Mouse (Mus musculus) midbrain, postnatal 0 days (tissue): ENCODE results near the gene Sqstm1. TPM values are rescaled to one million over a fixed set of nuclear protein-coding genes. Genes with fewer than 3 reads are reported as not detected.

ENCODE experiments used
- ATAC-seq: fragments of 200-750 bp; cut with Nextera tagmentation; 2 replicates; pipeline ENCODE4 v1.8.0; 2017; ENCODE audit warnings: moderate number of reproducible peaks, mild to moderate bottlenecking, moderate TSS enrichment, moderate library complexity; ENCODE audit not compliant: low FRiP score
- DNase-seq: peaks from one replicate; pipeline ENCODE4 v3.0.0-alpha.2; 2015; ENCODE audit warnings: low spot score
- H3K27ac ChIP-seq: fragments of 300-500 bp; sonication (generic); 2 replicates; pipeline ENCODE4 v1.5.1; 2014; ENCODE audit warnings: low read depth, mild to moderate bottlenecking, low read length, mixed read lengths
- H3K27me3 ChIP-seq: fragments of 300-500 bp; sonication (generic); 2 replicates; pipeline ENCODE4 v1.6.1; 2014; ENCODE audit warnings: low read length, control low read depth, mixed read lengths; ENCODE audit not compliant: insufficient read depth
- H3K36me3 ChIP-seq: fragments of 300-500 bp; sonication (generic); 2 replicates; pipeline ENCODE4 v1.6.1; 2014; ENCODE audit warnings: low read length, control low read depth, mixed read lengths; ENCODE audit not compliant: insufficient read depth
- H3K4me1 ChIP-seq: fragments of 300-500 bp; sonication (generic); 2 replicates; pipeline ENCODE4 v1.6.1; 2014; ENCODE audit warnings: mild to moderate bottlenecking, control low read depth, antibody characterized with exemption, low read length, mixed read lengths; ENCODE audit not compliant: insufficient read depth
- H3K4me2 ChIP-seq: fragments of 300-500 bp; sonication (generic); 2 replicates; pipeline ENCODE4 v1.6.1; 2014; ENCODE audit warnings: low read depth, mild to moderate bottlenecking, low read length, mixed read lengths; ENCODE audit not compliant: poor library complexity, severe bottlenecking
- H3K4me3 ChIP-seq: fragments of 300-500 bp; sonication (generic); 2 replicates; pipeline ENCODE4 v1.5.1; 2014; ENCODE audit warnings: low read depth, mild to moderate bottlenecking, low read length, moderate library complexity
- H3K9ac ChIP-seq: fragments of 300-500 bp; sonication (generic); replicated peaks from 2 replicates; pipeline ENCODE4 v1.6.1; 2014; ENCODE audit warnings: mild to moderate bottlenecking, low read length, moderate library complexity, mixed read lengths; ENCODE audit not compliant: poor library complexity, severe bottlenecking
- H3K9me3 ChIP-seq: fragments of 300-500 bp; sonication (generic); 2 replicates; pipeline ENCODE4 v1.6.1; 2016; ENCODE audit warnings: low read length, control low read depth
- CTCF ChIP-seq: IDR thresholded peaks from 2 replicates; pipeline ENCODE4 v1.5.1; 2016; ENCODE audit warnings: antibody characterized with exemption, mild to moderate bottlenecking
- WGBS: fragments of 180-500 bp; shearing (Covaris S2); extraction: QIAGEN DNeasy Blood & Tissue Kit; methylation state at CpG from one replicate; pipeline ENCODE4 v1.1.7; 2014; 5-methylcytosine and 5-hydroxymethylcytosine counted together
- polyA plus RNA-seq: library from polyadenylated mRNA; unstranded; fragments of >200 nt; fragmentation: Nextera tagmentation; extraction: Ambion mirVana; gene quantifications from 2 replicates; pipeline ENCODE4 v1.2.1, GENCODE M21; 2015
- total RNA-seq: library from RNA; depleted of rRNA; stranded (reverse); fragments of >200 nt; gene quantifications from 2 replicates; pipeline ENCODE4 v1.2.3, GENCODE M21; 2014

Gene Sqstm1
- total and polyA plus RNA-seq, 2 experiments from 2014 or later: 335 to 455 TPM

DNA sequence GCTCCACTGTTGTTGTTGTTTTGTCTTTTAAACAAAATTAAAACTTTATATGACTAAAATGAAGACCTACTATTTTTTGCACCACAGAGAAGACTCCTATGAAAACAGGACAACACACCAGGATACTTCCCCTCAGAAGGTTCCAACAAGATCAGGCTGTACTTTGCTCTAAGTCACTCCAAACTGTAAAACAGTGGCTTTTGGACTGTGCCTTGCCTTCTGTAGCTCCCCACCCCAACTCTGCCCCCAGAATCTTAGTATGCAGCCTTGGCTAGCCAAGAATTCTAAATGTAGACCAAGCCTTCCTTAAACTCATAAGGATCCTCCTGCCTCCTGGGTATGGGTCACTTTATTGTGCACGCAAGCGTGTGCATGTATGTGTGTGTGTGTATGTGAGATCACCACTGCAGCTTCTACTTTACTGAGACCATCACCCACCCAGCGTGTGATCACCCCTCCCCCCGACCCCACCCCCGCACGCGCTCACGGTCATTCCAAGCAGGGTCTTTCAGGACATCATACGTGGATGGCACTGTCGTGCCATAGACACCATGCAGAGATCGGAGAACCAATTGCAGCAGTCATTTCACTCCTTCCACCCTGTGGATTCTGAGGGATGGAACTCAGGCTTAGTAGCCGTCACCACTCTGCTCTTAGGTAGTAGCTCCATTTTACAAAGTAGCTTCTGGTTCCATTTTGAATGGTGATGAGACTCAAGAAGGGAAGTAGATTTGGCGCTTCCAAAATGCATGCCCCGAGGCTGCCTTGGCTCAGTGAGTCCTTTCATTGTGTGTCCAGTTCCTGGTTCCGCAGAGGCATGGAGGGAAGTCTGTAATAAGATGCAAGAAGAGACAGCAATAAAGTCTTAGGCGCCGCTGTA is 13.4 kb upstream of the Sqstm1 start:
- WGBS: 5% methylated on average over 17 of the region's 17 CpGs
- H3K4me1 ChIP-seq: peaks cover 23% of the 10 kb centered on the region
- no peaks in the 10 kb centered on the region for H3K27me3 ChIP-seq
- TF ChIP-seq CTCF: no peak
- H3K9ac ChIP-seq: peak overlapping the region; percentile 99
- H3K9me3 ChIP-seq: no peaks in the 10 kb centered on the region
- peak; percentile 48 for ATAC-seq
- H3K4me2 ChIP-seq: peak overlapping the region; percentile 95
- peak; percentile 55 for DNase-seq
- H3K36me3 ChIP-seq: 0 out of 2 replicates have a peak, but pooled peaks cover under 1% of the 10 kb centered on the region
- peak overlapping the region; percentile 94 for H3K27ac ChIP-seq
- peak overlapping the region; percentile 84 for H3K4me3 ChIP-seq

DNA sequence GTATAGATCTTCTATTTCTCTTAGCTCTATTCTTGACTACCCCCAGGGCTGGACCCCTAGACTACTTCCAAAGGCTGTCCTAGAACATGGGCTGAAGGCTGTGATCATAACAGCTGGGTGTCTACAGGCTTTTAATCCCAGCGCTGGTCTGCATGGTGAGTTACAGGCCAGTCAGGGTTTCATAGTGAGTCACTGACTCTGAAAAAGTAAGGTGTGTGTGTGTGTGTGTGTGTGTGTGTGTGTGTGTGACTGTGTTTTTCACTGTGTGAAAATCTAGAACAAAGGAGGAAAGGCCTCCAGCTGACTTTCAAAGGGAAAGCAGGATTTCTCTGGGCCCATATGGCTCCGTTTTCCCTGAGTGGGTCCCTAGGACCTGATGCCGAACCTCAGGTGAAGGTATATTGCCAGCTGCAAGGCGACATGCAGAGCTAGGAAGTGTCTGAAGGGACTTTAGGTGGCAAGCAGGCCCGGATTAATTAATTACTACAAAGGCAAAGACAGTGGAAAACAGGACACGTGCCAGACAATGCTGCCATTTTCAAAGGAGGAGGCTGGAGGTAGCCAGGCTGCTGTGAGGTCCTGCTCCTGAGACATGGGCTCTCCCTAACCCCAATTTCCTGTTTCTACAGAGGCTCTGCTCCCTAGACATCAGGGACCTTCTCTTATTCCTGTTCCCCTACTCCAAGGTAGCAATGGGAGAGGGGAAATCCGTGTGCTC is 12.1 kb upstream of the Sqstm1 start:
- no peaks in the 10 kb centered on the region for H3K9me3 ChIP-seq
- H3K4me2 ChIP-seq: peak overlapping the region; percentile 95
- ATAC-seq (no peak), DNase-seq (no peak)
- no peaks in the 10 kb centered on the region for H3K27me3 ChIP-seq
- H3K27ac ChIP-seq: no peak overlapping the region
- 0 out of 2 replicates have a peak, but pooled peaks cover 4% of the 10 kb centered on the region for H3K36me3 ChIP-seq
- H3K4me1 ChIP-seq: peaks cover 23% of the 10 kb centered on the region
- WGBS: 45% methylated on average over 7 of the region's 7 CpGs
- H3K4me3 ChIP-seq: no peak overlapping the region
- H3K9ac ChIP-seq: 0 out of 2 replicates have a peak overlapping the region, but pooled peaks have one; percentile 0
- no peak for TF ChIP-seq CTCF

DNA sequence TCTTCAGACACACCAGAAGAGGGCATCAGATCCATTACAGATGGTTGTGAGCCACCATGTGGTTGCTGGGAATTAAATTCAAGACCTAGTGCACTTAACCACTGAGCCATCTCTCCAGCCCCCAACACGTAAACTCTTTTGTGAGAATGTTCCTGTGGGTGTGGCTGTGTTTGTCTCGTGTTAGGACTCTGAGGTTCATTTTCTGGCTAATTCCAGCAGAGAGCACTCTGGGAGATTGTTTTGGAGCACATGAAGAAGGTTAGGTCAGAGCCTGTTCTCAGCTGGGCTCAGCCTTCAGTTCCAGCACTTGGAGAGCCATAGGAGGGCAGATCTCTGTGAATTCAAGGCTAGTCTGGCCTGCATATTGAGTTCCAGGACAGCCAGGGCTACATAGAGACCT is 9.2 kb upstream of the Sqstm1 start:
- ATAC-seq: no peak
- DNase-seq: no peak
- peaks cover 8% of the 10 kb centered on the region for H3K4me1 ChIP-seq
- no peak overlapping the region for H3K27ac ChIP-seq
- no peak overlapping the region for H3K4me3 ChIP-seq
- 54% methylated on average over 2 of the region's 2 CpGs for WGBS
- no peak overlapping the region for H3K4me2 ChIP-seq
- H3K9ac ChIP-seq: no peak overlapping the region
- H3K36me3 ChIP-seq: 0 out of 2 replicates have a peak, but pooled peaks cover 4% of the 10 kb centered on the region
- H3K9me3 ChIP-seq: no peaks in the 10 kb centered on the region
- H3K27me3 ChIP-seq: no peaks in the 10 kb centered on the region
- TF ChIP-seq CTCF: peak; percentile 27

DNA sequence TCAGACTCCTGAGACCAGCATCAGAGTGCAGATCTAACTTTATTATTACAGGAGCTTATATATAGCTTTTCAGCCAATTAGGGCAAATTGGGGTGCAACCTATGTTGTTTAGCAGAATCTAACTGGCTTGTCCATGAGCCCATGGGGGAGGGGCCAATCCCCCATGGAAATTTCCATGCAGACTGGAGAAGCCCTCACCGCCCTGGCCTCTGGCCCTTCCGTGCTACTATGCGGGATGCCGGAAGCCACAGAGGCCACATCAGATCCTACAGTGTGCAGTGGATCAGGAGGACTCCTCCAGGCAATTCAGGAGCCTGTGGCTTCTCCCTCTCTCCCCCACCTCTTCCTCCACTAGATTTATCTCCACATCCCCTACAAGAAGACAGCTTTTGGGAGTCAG is 7.2 kb upstream of the Sqstm1 start:
- 0 out of 2 replicates have a peak, but pooled peaks cover 4% of the 10 kb centered on the region for H3K36me3 ChIP-seq
- DNase-seq (no peak), ATAC-seq (no peak)
- no peak overlapping the region for H3K9ac ChIP-seq
- H3K4me1 ChIP-seq: no peaks in the 10 kb centered on the region
- no peak overlapping the region for H3K27ac ChIP-seq
- no peaks in the 10 kb centered on the region for H3K27me3 ChIP-seq
- WGBS: 58% methylated on average over 4 of the region's 4 CpGs
- no peaks in the 10 kb centered on the region for H3K9me3 ChIP-seq
- no peak overlapping the region for H3K4me3 ChIP-seq
- no peak overlapping the region for H3K4me2 ChIP-seq
- no peak for TF ChIP-seq CTCF

DNA sequence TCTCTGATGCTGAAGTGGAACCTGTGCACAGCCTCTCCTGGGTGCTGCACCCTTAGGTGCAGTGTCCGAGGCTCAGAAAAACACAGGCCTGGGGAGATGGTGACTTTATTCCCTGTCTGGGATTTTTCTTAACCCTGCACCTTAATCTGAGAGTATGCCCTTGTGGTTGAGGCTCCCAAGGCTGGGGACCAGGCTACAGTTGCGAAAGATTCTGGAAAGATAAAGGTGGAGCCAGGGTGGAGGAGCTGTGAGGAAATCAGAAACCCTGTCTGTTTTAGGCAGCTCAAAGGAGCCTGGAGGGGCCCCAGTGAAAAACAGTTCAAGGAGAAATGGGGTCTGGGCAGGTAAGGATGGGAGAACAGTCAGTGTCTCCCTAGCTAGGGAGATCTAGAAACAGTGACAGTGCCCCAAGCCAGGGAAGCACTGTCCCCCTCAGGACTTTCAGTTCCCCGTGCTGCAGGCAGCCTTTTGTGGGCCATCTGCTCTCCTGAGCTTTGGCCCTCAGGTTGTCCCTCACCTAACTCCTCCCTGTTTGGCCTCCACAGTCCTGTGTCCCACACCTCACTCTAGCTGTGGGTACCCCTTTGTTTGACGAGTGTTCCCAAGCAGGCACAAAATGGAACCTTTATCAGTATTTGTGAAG is 6.2 kb upstream of the Sqstm1 start:
- 82% methylated on average over 4 of the region's 4 CpGs for WGBS
- H3K27ac ChIP-seq: no peak overlapping the region

More for the DNA sequence above, 6.2 kb upstream of the Sqstm1 start:
- no peak overlapping the region for H3K4me3 ChIP-seq
- no peak overlapping the region for H3K4me2 ChIP-seq
- no peak for DNase-seq
- no peak overlapping the region for H3K9ac ChIP-seq
- TF ChIP-seq CTCF: no peak
- no peaks in the 10 kb centered on the region for H3K27me3 ChIP-seq
- no peaks in the 10 kb centered on the region for H3K9me3 ChIP-seq
- H3K4me1 ChIP-seq: no peaks in the 10 kb centered on the region
- 0 out of 2 replicates have a peak, but pooled peaks cover 4% of the 10 kb centered on the region for H3K36me3 ChIP-seq
- ATAC-seq: no peak
